Mouse (Mus musculus) kidney, adult 8-10 months (tissue): ENCODE results near the gene Ugt2a1.
"Not testable (repeated sequence)": the region's sequence is repeated elsewhere in the genome, so short reads cannot be mapped to it uniquely, and the experiment has no call there.

Source experiments
- DNase-seq, 2 experiments: peaks; one replicate each; pipeline ENCODE4 v3.0.0; 2022

The Ugt2a1 gene

GRCm38 (mm10) chr5:87490771-87491170 lies at the start of gene Ugt2a1:
Gene Ugt2a1 (minus strand): TSS chr5:87490871.
- no peak for DNase-seq

GRCm38 (mm10) chr5:87538111-87538510 lies 47.4 kb upstream of the Ugt2a1 start, which contains the start of gene Sult1b1:
Gene Sult1b1 (minus strand): TSS chr5:87538195.
- DNase-seq, result no peak

GRCm38 (mm10) chr5:87535994-87536644 lies 45.4 kb upstream of the Ugt2a1 start:
- DNase-seq, result peak; percentile 84 to 85

- peak in 1 of 2 experiments; percentile 81 for DNase-seq
Measured at GRCm38 (mm10) chr5:87532288-87532687, 41.6 kb upstream of the Ugt2a1 start.

GRCm38 (mm10) chr5:87523561-87523960 lies 32.9 kb upstream of the Ugt2a1 start:
- DNase-seq, result peak; percentile 37 to 44

GRCm38 (mm10) chr5:87505776-87506458 lies 15.2 kb upstream of the Ugt2a1 start:
- no peak for DNase-seq

GRCm38 (mm10) chr5:87502687-87503086 lies 12.0 kb upstream of the Ugt2a1 start:
- no peak for DNase-seq

GRCm38 (mm10) chr5:87499341-87499740 lies 8.7 kb upstream of the Ugt2a1 start:
- DNase-seq, result peak; percentile 9 to 36

GRCm38 (mm10) chr5:87498936-87499335 lies 8.3 kb upstream of the Ugt2a1 start:
- DNase-seq, result peak in 1 of 2 experiments; percentile 56

- DNase-seq, result not testable (repeated sequence)
Measured at GRCm38 (mm10) chr5:87486706-87487105, 4.0 kb downstream of the Ugt2a1 start, which contains the start of gene Gm43638. Gene Gm43638 (minus strand): TSS chr5:87486806.

GRCm38 (mm10) chr5:87482160-87482559 lies 8.5 kb downstream of the Ugt2a1 start, which contains the start of gene Ugt2a2:
Gene Ugt2a2 (minus strand): TSS chr5:87482260.
- DNase-seq, result no peak

GRCm38 (mm10) chr5:87458810-87459209 lies 31.9 kb downstream of the Ugt2a1 start:
- no peak for DNase-seq

- no peak for DNase-seq
Measured at GRCm38 (mm10) chr5:87457701-87458100, 33.0 kb downstream of the Ugt2a1 start.

GRCm38 (mm10) chr5:87456216-87456850 lies 34.3 kb downstream of the Ugt2a1 start:
- peak; percentile 54 to 61 for DNase-seq

- DNase-seq, result no peak
Measured at GRCm38 (mm10) chr5:87455519-87455918, 35.2 kb downstream of the Ugt2a1 start.

- not testable (repeated sequence) for DNase-seq
Measured at GRCm38 (mm10) chr5:87452514-87452913, 38.2 kb downstream of the Ugt2a1 start.

GRCm38 (mm10) chr5:87436264-87436663 lies 54.4 kb downstream of the Ugt2a1 start:
- DNase-seq, result peak; percentile 38 to 49

GRCm38 (mm10) chr5:87425676-87426075 lies 65.0 kb downstream of the Ugt2a1 start:
- peak; percentile 4 to 17 for DNase-seq

- DNase-seq, result peak; percentile 39 to 40
Measured at GRCm38 (mm10) chr5:87424041-87424440, 66.6 kb downstream of the Ugt2a1 start, which contains the start of gene Ugt2b38. Gene Ugt2b38 (minus strand): TSS chr5:87424203.
